Comparison of ENCODE assay signal across 9 mouse cellular contexts in the genomic region with DNA sequence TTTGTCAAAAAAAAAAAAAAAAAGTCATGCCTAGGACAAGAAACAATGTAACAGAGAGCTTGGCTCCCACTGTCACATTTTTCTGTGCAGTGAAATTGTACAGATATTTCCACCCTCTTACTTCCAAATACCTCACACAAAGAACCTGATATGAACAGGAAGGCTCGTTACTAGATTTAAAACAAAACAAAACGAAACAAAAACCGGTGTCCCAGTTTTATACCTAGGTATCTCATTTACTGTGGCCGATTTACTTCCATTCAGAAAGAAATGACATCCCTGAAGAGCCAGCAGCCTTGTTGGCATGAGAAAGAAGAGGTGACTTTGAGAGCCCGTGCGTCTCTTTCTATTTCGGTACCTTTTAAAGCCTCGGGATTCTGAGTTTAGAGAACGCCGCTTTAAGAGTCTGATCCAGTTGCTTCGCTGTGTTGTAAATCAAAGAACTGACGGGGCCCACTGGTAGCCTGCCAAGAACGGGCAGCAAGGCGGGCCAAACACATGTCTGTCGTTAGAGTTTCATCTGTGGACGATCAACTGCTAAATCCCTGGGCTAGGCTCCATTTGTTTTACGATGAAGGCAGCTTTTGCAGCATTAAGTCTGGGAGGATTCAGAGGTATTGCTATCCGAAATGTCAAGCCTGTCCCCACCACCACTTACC.
DNase-seq lines count a peak whose midpoint lies in the region; ATAC-seq and TF ChIP-seq lines count a peak whose summit lies in the region.
"Had no signal": no experiment of that assay in that cellular context is flagged by ENCODE, and none has a peak within 500 bp of the region (broad histone marks: within the 10 kb centered on the region; RNA-seq: fewer than 3 reads in every experiment).

No protein-coding gene starts in this region.

- H3K4me3 ChIP-seq in forebrain, embryonic 12.5 days (replicated peaks), result no peak overlapping the region
- H3K4me3 ChIP-seq in forebrain, embryonic 10.5 days, result no peak overlapping the region
- H3K4me3 ChIP-seq in limb, embryonic 11.5 days (ENCODE audit: low read depth, low read length), result no peak overlapping the region
- H3K4me3 ChIP-seq in olfactory bulb, adult 2 months (ENCODE audit: insufficient read depth, low read depth, low read length), result peak overlapping the region; percentile 25
- no peak overlapping the region for H3K4me3 ChIP-seq in liver, embryonic 12.5 days
- H3K4me3 ChIP-seq: liver, embryonic 15.5 days had no signal

- no peak for ATAC-seq in forebrain, embryonic 12.5 days (ENCODE audit: low FRiP score)
- 0 out of 2 replicates have a peak, but pooled peaks have one; percentile 53 for ATAC-seq in limb, embryonic 11.5 days (ENCODE audit: insufficient number of reproducible peaks, low FRiP score, low TSS enrichment, low read depth)
- no peak for ATAC-seq in liver, embryonic 12.5 days

- DNase-seq in forebrain, embryonic 10.5 days (ENCODE audit: extremely low spot score, low spot score), result no peak
- peak; percentile 68 to 70 for DNase-seq in cerebellum, postnatal 14 days
- DNase-seq in heart, adult 18-20 months, result peak; percentile 77 to 81
- peak; percentile 79 for DNase-seq in kidney, adult 18-20 months
- DNase-seq in limb, embryonic 11.5 days (ENCODE audit: low spot score), result peak; percentile 70

- WGBS in forebrain, embryonic 12.5 days, result 68% methylated on average over 18 of the region's 18 CpGs
- 88% methylated on average over 18 of the region's 18 CpGs for WGBS in forebrain, embryonic 10.5 days
- WGBS in limb, embryonic 11.5 days, result 30% methylated on average over 18 of the region's 18 CpGs
- 28% methylated on average over 18 of the region's 18 CpGs for WGBS in olfactory bulb, adult 2 months
- 74% methylated on average over 18 of the region's 18 CpGs for WGBS in liver, embryonic 12.5 days (ENCODE audit: insufficient replicate concordance)

- TF ChIP-seq CTCF in olfactory bulb, adult 2 months (IDR thresholded peaks at IDR 0.05; ENCODE audit: insufficient read depth, low read depth, low read length), result no peak

- H3K27me3 ChIP-seq in forebrain, embryonic 12.5 days, result no peaks in the 10 kb centered on the region
- H3K27me3 ChIP-seq in forebrain, embryonic 10.5 days (ENCODE audit: poor library complexity, severe bottlenecking), result no peaks in the 10 kb centered on the region
- no peaks in the 10 kb centered on the region for H3K27me3 ChIP-seq in limb, embryonic 11.5 days (ENCODE audit: control insufficient read depth, insufficient read depth, low read length)
- H3K27me3 ChIP-seq in liver, embryonic 12.5 days (replicated peaks), result no peaks in the 10 kb centered on the region
- H3K27me3 ChIP-seq: liver, embryonic 15.5 days had no signal

- H3K4me2 ChIP-seq in forebrain, embryonic 12.5 days, result no peak overlapping the region
- H3K4me2 ChIP-seq in limb, embryonic 11.5 days (ENCODE audit: low read depth, severe bottlenecking), result peak overlapping the region; percentile 33
- H3K4me2 ChIP-seq in liver, embryonic 12.5 days, result no peak overlapping the region
- H3K4me2 ChIP-seq: liver, embryonic 15.5 days had no signal

- H3K9me3 ChIP-seq in forebrain, embryonic 12.5 days, result no peaks in the 10 kb centered on the region
- H3K9me3 ChIP-seq in forebrain, embryonic 10.5 days, result peaks cover 6% of the 10 kb centered on the region; the same call in 1 of the 2 replicates
- no peaks in the 10 kb centered on the region for H3K9me3 ChIP-seq in limb, embryonic 11.5 days (ENCODE audit: control insufficient read depth, low read length)
- H3K9me3 ChIP-seq in liver, embryonic 12.5 days (replicated peaks), result no peaks in the 10 kb centered on the region; the same call in 1 of the 2 replicates
- H3K9me3 ChIP-seq: liver, embryonic 15.5 days had no signal

- H3K27ac ChIP-seq in forebrain, embryonic 12.5 days, result 0 out of 2 replicates have a peak overlapping the region, but pooled peaks have one; percentile 43
- no peak overlapping the region for H3K27ac ChIP-seq in forebrain, embryonic 10.5 days
- H3K27ac ChIP-seq in limb, embryonic 11.5 days (replicated peaks; ENCODE audit: low read depth, low read length), result peak overlapping the region; percentile 72
- H3K27ac ChIP-seq in olfactory bulb, adult 2 months (ENCODE audit: insufficient read depth, low read depth, low read length), result 0 out of 2 replicates have a peak overlapping the region, but pooled peaks have one; percentile 21
- H3K27ac ChIP-seq in liver, embryonic 12.5 days, result no peak overlapping the region
- H3K27ac ChIP-seq: liver, embryonic 15.5 days had no signal

- no peak overlapping the region for H3K9ac ChIP-seq in forebrain, embryonic 12.5 days
- 0 out of 2 replicates have a peak overlapping the region, but pooled peaks have one; percentile 30 for H3K9ac ChIP-seq in limb, embryonic 11.5 days (ENCODE audit: low read length)
- no peak overlapping the region for H3K9ac ChIP-seq in liver, embryonic 12.5 days
- H3K9ac ChIP-seq: liver, embryonic 15.5 days had no signal

- H3K36me3 ChIP-seq in forebrain, embryonic 12.5 days (replicated peaks), result peaks cover 18% of the 10 kb centered on the region
- peaks cover 38% of the 10 kb centered on the region for H3K36me3 ChIP-seq in forebrain, embryonic 10.5 days (replicated peaks)
- no peaks in the 10 kb centered on the region for H3K36me3 ChIP-seq in limb, embryonic 11.5 days (ENCODE audit: control insufficient read depth, insufficient read depth, low read length)
- no peaks in the 10 kb centered on the region for H3K36me3 ChIP-seq in liver, embryonic 12.5 days
- H3K36me3 ChIP-seq: liver, embryonic 15.5 days had no signal

- TF ChIP-seq POLR2A in olfactory bulb, adult 2 months (IDR thresholded peaks at IDR 0.05; ENCODE audit: insufficient read depth, low read depth, low read length), result no peak

- H3K4me1 ChIP-seq in forebrain, embryonic 12.5 days, result 0 out of 2 replicates have a peak, but pooled peaks cover 2% of the 10 kb centered on the region
- H3K4me1 ChIP-seq in forebrain, embryonic 10.5 days, result peaks cover 4% of the 10 kb centered on the region; the same call in 1 of the 2 replicates
- peaks cover 12% of the 10 kb centered on the region for H3K4me1 ChIP-seq in limb, embryonic 11.5 days (ENCODE audit: control insufficient read depth, insufficient read depth, low read length)
- H3K4me1 ChIP-seq in olfactory bulb, adult 2 months (ENCODE audit: control insufficient read depth, insufficient read depth, low read length), result no peaks in the 10 kb centered on the region; the same call in 1 of the 2 replicates
- H3K4me1 ChIP-seq in liver, embryonic 12.5 days, result no peaks in the 10 kb centered on the region
- H3K4me1 ChIP-seq: liver, embryonic 15.5 days had no signal

Comparison
In these comparisons a context has a peak if more than half of its experiments do, and no peak if none do; other contexts are left out.
1. H3K27ac ChIP-seq: peak in forebrain, embryonic 12.5 days (single experiment), limb, embryonic 11.5 days (single experiment) and olfactory bulb, adult 2 months (single experiment); none in forebrain, embryonic 10.5 days (single experiment) and liver, embryonic 12.5 days (single experiment).